Mouse (Mus musculus) C2C12 (cell line): ENCODE data around the gene Limch1. TPM values are rescaled to one million over a fixed set of nuclear protein-coding genes. Genes with fewer than 3 reads are reported as not detected.

Source experiments
- H3K27me3 ChIP-seq: one replicate; pipeline ENCODE4 v1.6.1; 2011; ENCODE audit not compliant: control insufficient read depth, insufficient read depth, insufficient read length
- H3K36me3 ChIP-seq: one replicate; pipeline ENCODE4 v1.6.1; 2011; ENCODE audit not compliant: control insufficient read depth, insufficient read depth
- H3K4me3 ChIP-seq: one replicate; pipeline ENCODE4 v1.5.1; 2011; ENCODE audit warnings: mild to moderate bottlenecking, control low read depth; ENCODE audit not compliant: poor library complexity, insufficient read depth, severe bottlenecking
- H3K79me2 ChIP-seq: one replicate; pipeline ENCODE4 v1.6.1; 2011; ENCODE audit not compliant: control insufficient read depth, insufficient read depth
- H3K79me3 ChIP-seq: one replicate; pipeline ENCODE4 v1.6.1; 2011; ENCODE audit warnings: low read depth, control low read depth
- H3ac ChIP-seq: one replicate; pipeline ENCODE3; 2011; ENCODE audit warnings: low read depth; ENCODE audit not compliant: control insufficient read depth, insufficient read length
- CEBPB ChIP-seq: IDR thresholded peaks from one replicate; pipeline ENCODE4 v1.6.1; 2011; ENCODE audit warnings: low read depth, mild to moderate bottlenecking, control low read depth, moderate library complexity
- CTCF ChIP-seq: IDR thresholded peaks from one replicate; pipeline ENCODE4 v1.5.1; 2011; ENCODE audit not compliant: control insufficient read depth, insufficient read depth, insufficient read length
- FOSL1 ChIP-seq: IDR thresholded peaks from one replicate; pipeline ENCODE4 v1.8.0; 2011; ENCODE audit warnings: mild to moderate bottlenecking, low read length; ENCODE audit not compliant: poor library complexity, insufficient read depth, severe bottlenecking
- MAX ChIP-seq: IDR thresholded peaks from one replicate; pipeline ENCODE4 v1.6.1; 2011; ENCODE audit warnings: mild to moderate bottlenecking, control low read depth
- MYOD1 ChIP-seq: IDR thresholded peaks from one replicate; pipeline ENCODE4 v1.6.1; 2011; ENCODE audit warnings: low read depth; ENCODE audit not compliant: control insufficient read depth, insufficient read length
- MYOG ChIP-seq: IDR thresholded peaks from one replicate; pipeline ENCODE4 v1.6.1; 2011; ENCODE audit not compliant: control insufficient read depth, insufficient read length; ENCODE audit errors: extremely low read depth
- USF1 ChIP-seq: IDR thresholded peaks from one replicate; pipeline ENCODE4 v1.6.1; 2011; ENCODE audit warnings: low read depth, mild to moderate bottlenecking, control low read depth, moderate library complexity
- polyA plus RNA-seq: library from polyadenylated mRNA; unstranded; fragments of >200 nt; fragmentation: generic; extraction: Trizol; gene quantifications from one replicate; pipeline ENCODE4 v1.2.1, GENCODE M21; 2012; ENCODE audit warnings: missing spikeins

The Limch1 gene
- polyA plus RNA-seq, 1 experiment: not detected

DNA sequence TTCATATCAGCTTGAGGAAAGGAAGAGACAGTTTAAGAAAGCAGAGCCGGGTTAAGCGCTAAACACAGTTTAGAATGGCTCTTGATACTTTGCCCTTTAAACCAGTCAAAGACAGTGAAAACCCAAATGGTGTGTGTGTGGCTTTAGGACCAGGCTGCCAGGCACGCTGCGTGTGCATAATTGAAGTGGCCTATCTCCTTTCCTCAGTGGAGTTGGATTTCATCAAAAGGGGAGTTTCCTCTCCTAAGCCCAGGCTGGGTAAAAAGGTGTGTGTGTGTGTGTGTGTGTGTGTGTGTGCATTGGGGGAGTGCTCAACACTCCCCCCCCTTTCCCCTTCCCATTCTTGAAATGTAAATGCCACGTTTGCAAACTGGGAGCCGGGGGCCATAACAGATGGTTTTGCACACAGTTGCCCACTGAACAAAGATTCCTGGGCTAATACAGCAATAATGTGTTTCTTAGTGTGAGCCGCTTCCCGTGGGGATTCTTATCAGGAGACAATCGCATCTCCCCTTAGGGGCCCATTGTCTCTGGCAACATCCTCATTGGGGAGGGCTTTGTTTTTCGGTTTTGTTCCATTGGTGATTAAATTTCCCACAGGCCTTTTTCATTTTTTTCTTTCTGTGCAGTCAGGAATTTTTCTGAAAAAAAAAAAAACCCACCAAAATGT lies 2.3 kb downstream of the Limch1 start:
- Histone ChIP-seq H3K36me3 (no peaks in the 10 kb centered on the region), H3K79me3 (no peaks in the 10 kb centered on the region), H3K79me2 (no peaks in the 10 kb centered on the region), H3ac (no peak overlapping the region), H3K4me3 (no peak overlapping the region), H3K27me3 (peaks cover 11% of the 10 kb centered on the region)
- TF ChIP-seq FOSL1: no peak
- no peak for TF ChIP-seq USF1
- no peak for TF ChIP-seq MYOD1
- no peak for TF ChIP-seq MAX
- TF ChIP-seq MYOG: no peak
- TF ChIP-seq CEBPB: no peak

DNA sequence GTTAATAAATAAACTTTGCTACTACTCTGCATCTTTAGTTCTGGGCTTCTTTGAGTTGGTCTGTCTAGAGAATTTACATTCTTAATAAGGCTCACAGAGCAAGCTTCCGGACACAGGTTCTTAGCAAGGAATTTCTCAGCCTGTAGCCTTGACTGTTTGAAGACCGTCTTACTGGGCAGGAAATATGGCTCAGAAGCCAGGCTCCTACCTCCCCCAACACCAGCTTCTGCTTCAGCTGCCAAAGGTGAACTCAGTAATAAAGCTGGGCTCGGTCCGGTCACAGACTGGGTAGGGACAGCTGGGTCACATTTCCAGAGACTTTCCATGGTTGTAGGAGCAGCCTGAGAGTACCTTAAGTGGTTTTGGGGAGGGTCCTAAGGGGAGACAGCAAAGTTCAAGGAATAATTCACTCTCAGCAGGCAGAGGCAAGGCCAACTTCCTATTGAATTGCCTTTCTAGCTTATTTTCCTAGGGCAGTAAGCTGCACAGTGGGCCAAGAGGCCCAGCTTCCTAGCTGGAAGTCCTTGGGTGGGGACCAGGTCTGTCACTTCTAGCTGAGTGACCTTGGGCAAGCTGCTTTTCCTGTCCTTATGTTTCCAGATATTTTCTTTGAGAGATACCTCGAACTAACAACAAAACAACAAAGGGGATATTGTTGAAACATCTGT lies 3.0 kb downstream of the Limch1 start:
- no peaks in the 10 kb centered on the region for H3K79me3 ChIP-seq
- TF ChIP-seq FOSL1 (no peak), MYOG (no peak), MYOD1 (no peak), CEBPB (no peak), MAX (no peak), USF1 (no peak), CTCF (no peak)

DNA sequence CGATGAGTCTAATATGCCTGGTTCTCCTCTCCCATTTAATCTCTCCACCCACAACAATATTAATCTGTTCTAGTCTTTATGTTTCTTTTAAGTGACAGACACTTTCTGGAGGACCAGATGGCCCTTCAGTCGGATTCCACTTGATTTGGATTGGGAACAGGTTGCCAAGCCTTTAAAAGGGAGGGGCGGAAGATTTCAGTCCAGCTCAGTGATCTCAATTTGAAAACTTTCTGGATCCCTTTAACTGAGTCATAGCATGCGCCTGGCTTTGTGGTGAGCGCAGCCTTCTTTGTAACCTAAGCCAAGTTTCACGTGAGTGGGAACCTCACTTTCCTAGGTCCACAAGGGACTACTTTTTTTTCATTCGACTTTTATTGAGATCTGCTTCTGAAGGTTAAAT lies 5.0 kb downstream of the Limch1 start:
- no peaks in the 10 kb centered on the region for H3K79me2 ChIP-seq
- no peak for TF ChIP-seq MAX
- TF ChIP-seq CTCF: no peak
- H3ac ChIP-seq: no peak overlapping the region
- H3K4me3 ChIP-seq: no peak overlapping the region
- no peaks in the 10 kb centered on the region for H3K79me3 ChIP-seq
- peaks cover 15% of the 10 kb centered on the region for H3K27me3 ChIP-seq
- H3K36me3 ChIP-seq: no peaks in the 10 kb centered on the region

More for the DNA sequence above, 3.0 kb downstream of the Limch1 start:
- Histone ChIP-seq H3ac (no peak overlapping the region), H3K36me3 (no peaks in the 10 kb centered on the region), H3K27me3 (peaks cover 11% of the 10 kb centered on the region), H3K4me3 (no peak overlapping the region), H3K79me2 (no peaks in the 10 kb centered on the region)

DNA sequence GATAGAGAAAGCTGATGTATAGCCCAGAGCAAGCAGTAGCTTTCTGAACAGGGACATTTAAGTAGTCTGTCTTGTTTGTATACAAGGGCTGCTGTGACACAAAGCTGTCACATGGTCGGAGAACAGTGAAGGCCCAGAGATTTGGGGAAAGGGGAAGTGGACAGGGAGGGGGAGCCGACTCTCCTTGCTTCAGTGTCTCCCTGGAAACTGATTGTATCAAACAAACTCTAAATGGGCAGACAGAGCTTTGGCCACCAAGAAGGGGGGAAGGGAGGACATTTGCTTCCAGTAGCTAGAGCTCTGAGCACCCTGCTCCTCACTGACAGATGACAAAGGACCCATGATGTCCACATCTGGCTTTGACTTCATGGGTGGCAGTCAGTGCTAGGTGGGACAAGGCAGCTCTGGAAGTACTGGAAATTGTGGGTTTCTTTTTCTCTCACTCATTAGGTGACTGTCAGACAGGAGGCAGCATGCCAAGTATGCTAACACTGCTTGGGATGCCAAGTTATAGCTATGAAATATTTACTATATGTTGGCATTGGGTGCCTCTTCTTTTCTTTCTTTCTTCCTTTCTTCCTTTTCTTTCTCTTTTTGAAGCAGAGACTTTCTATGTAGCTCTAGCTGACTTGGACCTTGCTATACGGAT lies 5.8 kb downstream of the Limch1 start:
- no peaks in the 10 kb centered on the region for H3K79me2 ChIP-seq
- no peak overlapping the region for H3K4me3 ChIP-seq
- TF ChIP-seq MAX (no peak), MYOD1 (no peak), FOSL1 (no peak), CEBPB (no peak), MYOG (no peak), USF1 (no peak), CTCF (no peak)
- H3K79me3 ChIP-seq: no peaks in the 10 kb centered on the region
- no peak overlapping the region for H3ac ChIP-seq
- peaks cover 10% of the 10 kb centered on the region for H3K27me3 ChIP-seq
- H3K36me3 ChIP-seq: no peaks in the 10 kb centered on the region

DNA sequence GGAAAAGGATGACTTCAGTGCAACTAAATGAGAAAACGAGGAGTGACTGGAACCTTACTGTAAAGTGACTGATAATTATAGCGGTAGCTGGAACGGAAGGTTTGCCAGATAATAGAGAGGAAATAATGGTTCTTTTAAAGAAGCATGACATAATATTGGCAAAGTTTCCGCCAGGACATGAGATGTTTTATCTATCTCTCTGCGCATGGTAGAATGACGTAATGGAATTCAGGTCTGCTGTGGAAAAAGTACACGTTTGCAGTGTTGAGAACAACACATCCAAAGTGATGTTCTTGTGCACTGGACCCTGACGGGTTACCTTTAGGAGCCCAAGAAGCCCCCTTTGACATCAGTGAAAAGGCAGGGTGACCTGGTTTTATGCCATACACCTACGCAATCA lies 8.0 kb downstream of the Limch1 start:
- H3K79me3 ChIP-seq: no peaks in the 10 kb centered on the region
- H3ac ChIP-seq: no peak overlapping the region
- TF ChIP-seq USF1: no peak
- TF ChIP-seq MAX: no peak
- no peak for TF ChIP-seq MYOG
- TF ChIP-seq FOSL1: no peak
- H3K4me3 ChIP-seq: no peak overlapping the region
- no peaks in the 10 kb centered on the region for H3K36me3 ChIP-seq
- H3K27me3 ChIP-seq: peaks cover 9% of the 10 kb centered on the region
- no peaks in the 10 kb centered on the region for H3K79me2 ChIP-seq
